Mouse (Mus musculus) adrenal gland (tissue): ENCODE results near the gene Ulk4.

Source experiments
- intact Hi-C: fragments of 180-260 bp; cut with DNase I; formaldehyde crosslinking; loops from one replicate; pipeline ENCODE4 v1.15.1; 2025

Gene Ulk4

GRCm38 (mm10) chr9:121257106-121257505 is 19.9 kb downstream of the Ulk4 start:
- intact Hi-C loops = no loop called here

DNA sequence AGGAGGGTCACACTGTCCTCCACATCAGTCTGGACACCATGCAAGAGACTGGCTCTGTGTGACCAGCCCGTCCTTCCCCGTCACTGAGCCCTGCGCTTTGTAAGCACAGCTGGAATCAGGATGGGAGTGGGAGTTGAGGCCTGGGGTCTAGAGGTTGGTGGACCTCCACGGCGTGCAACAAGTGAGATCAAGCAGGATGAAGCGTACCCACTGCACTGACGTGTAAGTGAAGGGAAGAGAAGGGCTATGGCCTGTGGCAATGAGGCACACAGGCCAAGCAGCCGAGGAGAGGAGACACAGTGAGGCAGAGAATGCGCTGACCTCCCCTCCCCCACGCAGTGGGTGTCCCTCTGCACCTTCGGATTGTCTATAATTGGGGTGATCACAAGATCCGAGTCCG is 22.2 kb downstream of the Ulk4 start:
- intact Hi-C loops = loop anchor here (5.0 kb wide), 1 partner anchor 42 kb away; no protein-coding TSS in a partner anchor

- intact Hi-C loops = loop anchor here (5.0 kb wide), 1 partner anchor 42 kb away; no protein-coding TSS in a partner anchor
Measured at GRCm38 (mm10) chr9:121253983-121254382, 23.0 kb downstream of the Ulk4 start.

DNA sequence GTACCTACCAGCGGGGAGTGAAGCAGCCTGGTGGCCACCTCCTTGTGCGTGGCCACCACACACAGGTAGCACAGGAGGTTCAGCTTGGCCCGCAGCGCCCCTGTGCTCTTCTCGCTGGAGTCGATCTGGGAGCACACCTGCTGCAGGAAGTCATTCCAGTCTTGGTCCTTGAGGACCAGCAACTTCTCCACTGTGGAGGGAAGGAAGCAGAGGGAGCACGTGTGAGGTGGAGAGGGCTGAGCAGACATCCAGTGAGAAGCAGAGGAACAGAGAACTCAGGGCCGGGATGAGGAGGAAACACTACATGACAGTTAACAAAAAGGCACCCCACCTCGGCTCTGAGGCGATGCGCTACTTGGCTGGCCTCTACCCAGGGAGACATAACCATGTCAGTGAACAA is 26.1 kb downstream of the Ulk4 start:
- intact Hi-C loops = loop anchor here (5.0 kb wide), 1 partner anchor 39 kb away; no protein-coding TSS in a partner anchor

DNA sequence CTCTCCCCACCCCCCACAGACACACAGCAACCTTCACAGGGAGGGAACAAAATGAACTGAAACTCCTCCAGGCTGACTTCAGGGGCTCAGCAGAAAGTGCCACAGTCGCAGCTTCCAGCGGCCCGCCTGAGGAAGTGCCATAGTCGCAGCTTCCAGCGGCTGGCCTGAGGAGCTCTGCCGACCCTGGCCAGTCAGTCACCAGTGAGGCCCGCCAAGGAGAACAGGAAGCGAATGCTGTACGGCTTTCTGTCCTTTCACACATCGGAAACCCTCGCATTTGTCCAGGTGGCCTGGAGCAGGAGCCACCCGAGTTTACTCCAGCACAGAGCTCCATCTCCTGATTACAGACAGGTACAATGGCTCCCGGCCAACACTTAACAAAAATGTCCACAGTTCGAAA is 27.2 kb downstream of the Ulk4 start:
- intact Hi-C loops = loop anchor here (2.0 to 10.0 kb wide), 3 partner anchors 38 to 745 kb away; no protein-coding TSS in a partner anchor

DNA sequence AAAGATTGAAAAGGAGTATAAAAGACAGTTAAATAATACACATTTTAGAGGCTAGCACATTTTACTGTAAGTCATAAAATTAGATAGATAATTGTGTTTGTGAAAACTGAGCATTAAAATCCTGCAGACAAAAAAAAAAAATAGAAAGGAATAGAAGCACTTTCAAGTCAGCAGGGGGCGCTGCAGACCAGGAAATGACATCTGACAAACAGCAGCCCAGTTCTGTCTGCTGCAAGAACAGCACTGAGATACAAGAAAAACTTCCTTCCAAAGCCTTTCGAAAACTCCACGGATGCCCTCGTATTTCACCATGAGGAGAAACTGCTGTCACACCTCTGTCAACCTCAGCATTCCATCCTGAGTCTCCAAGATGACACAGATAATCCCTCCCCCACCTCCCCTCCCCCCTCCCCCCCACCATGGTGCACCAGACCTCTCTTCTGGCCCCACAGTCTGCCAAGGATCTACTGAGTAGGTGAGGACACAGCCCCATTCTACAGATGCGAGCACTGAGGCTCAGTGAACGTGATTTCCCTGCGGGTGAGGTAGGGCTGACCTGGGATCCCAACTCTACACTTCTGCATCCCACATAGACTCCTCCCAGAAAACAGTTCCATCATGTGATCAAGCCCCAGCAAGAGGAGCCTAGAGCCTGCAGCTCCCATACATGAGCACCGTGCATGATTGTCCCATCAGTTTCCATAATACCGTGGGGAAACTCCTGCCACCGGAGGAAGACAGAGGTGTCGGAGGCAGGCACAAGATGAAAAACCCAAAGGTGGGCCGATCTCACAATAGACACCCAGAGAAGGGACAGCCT is 28.8 kb downstream of the Ulk4 start:
- intact Hi-C loops = loop anchor here (1.0 to 10.0 kb wide), 3 partner anchors 127 to 743 kb away; no protein-coding TSS in a partner anchor

GRCm38 (mm10) chr9:121247047-121247446 is 29.9 kb downstream of the Ulk4 start:
- intact Hi-C loops = loop anchor here (10.0 kb wide), 1 partner anchor 742 kb away; no protein-coding TSS in a partner anchor

GRCm38 (mm10) chr9:121242331-121242730 is 34.7 kb downstream of the Ulk4 start:
- intact Hi-C loops = loop anchor here (5.0 to 10.0 kb wide), 2 partner anchors 640 to 738 kb away; no protein-coding TSS in a partner anchor

- intact Hi-C loops = loop anchor here (5.0 to 10.0 kb wide), 2 partner anchors 640 to 737 kb away; no protein-coding TSS in a partner anchor
Measured at GRCm38 (mm10) chr9:121241806-121242205, 35.2 kb downstream of the Ulk4 start.

GRCm38 (mm10) chr9:121241366-121241765 is 35.6 kb downstream of the Ulk4 start:
- intact Hi-C loops = loop anchor here (5.0 to 10.0 kb wide), 2 partner anchors 639 to 737 kb away; no protein-coding TSS in a partner anchor

- intact Hi-C loops = loop anchor here (5.0 to 10.0 kb wide), 2 partner anchors 638 to 735 kb away; no protein-coding TSS in a partner anchor
Measured at GRCm38 (mm10) chr9:121240242-121240641, 36.8 kb downstream of the Ulk4 start.

- intact Hi-C loops = no loop called here
Measured at GRCm38 (mm10) chr9:121239571-121239970, 37.4 kb downstream of the Ulk4 start.

GRCm38 (mm10) chr9:121218636-121219035 is 58.4 kb downstream of the Ulk4 start:
- intact Hi-C loops = loop anchor here (10.0 kb wide), 1 partner anchor 614 kb away; no protein-coding TSS in a partner anchor

DNA sequence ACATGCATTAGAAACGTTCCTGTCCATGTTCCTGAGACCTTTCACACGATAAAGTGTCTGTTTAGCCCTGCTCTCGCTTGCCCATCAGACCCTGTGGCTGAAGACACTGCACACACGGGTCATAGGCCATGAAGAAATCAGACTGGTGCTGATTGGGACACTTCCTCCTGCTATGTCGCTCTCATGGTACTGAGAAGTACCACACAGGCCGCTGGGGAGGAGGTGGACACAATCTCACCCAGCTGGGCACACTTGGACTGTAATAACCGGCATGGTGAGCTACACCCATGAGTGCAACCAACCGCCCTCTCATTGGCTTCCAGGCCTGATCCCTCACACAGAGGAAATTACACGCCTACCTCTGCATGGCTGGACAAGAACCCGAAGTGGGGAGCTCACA is 58.8 kb downstream of the Ulk4 start:
- intact Hi-C loops = loop anchor here (10.0 kb wide), 1 partner anchor 613 kb away; no protein-coding TSS in a partner anchor

DNA sequence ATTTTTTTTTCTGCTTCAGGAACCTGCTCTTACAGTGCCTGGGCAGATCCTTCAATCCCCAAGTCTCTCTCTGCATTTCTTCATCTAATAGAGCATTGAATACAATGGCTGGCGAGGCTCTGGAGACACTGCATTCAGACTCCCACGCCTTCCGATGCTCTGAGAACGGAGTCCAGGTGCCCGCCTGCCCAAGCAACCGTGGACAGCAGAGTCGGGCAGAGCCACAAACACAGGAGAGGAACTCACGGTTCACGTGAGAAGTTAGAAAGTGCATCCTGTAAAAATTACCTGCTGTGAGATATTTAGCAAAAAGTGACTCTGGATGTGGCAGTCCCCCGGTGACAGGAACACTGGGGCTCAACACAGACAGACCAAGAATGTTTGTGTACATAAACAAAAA is 59.3 kb downstream of the Ulk4 start:
- intact Hi-C loops = loop anchor here (10.0 kb wide), 1 partner anchor 613 kb away; no protein-coding TSS in a partner anchor

- intact Hi-C loops = loop anchor here (10.0 kb wide), 1 partner anchor 612 kb away; no protein-coding TSS in a partner anchor
Measured at GRCm38 (mm10) chr9:121216536-121217320, 60.3 kb downstream of the Ulk4 start.

DNA sequence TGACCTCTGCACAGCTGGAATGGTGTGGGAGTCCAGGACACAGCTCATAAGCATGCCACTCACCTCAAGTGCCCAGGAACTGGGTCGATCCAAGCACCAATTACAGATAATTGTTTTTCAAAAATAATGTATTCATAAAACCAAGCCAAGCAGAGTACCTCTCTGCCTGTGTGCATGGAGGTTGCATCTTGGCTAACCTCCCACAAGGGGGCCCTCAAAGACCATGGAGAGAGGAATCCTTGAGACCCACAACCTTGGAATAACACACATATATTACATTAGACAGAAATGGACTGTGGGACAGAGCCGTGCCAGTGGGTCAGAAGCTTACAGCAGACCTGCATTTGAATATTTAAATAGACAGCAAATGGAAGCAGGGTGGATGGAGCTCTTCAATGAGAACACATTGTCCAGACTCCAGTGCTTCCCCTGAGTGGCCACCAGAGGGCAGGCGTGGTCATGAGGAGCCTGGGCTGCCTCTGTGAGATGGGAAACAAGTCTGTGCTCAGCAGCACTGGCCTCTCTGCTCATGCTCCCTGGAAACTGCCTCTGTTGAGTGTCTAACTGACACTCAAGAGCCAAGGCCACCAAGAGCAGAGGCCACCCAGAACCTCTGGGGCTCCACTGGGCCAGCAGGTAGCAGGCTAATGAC is 61.5 kb downstream of the Ulk4 start:
- intact Hi-C loops = loop anchor here (10.0 kb wide), 1 partner anchor 611 kb away; no protein-coding TSS in a partner anchor

GRCm38 (mm10) chr9:121212322-121212721 is 64.7 kb downstream of the Ulk4 start:
- intact Hi-C loops = loop anchor here (5.0 to 10.0 kb wide), 2 partner anchors 40 to 608 kb away; no protein-coding TSS in a partner anchor

DNA sequence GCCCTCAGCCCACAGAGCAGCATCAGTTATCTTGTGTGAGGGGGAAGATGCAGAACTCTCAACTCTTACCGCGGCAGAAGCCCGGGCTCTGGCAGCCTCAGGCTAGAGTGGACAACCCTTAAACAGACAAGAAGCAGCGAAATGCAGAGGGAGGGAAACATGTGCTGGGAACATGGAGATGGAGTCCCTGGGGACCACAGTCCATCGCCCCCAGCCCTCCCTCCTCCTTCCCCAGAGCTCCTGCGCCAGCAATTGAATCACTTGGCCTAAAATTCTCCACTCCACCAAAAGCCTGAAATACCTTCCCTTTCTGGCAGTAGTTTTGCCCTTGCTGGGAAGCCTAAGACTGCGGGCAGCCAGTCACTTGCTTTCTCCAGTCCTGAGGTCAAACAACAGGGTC is 72.0 kb downstream of the Ulk4 start:
- intact Hi-C loops = no loop called here

- intact Hi-C loops = no loop called here
Measured at GRCm38 (mm10) chr9:121204149-121204800, 72.7 kb downstream of the Ulk4 start.
